Mouse (Mus musculus) ZHBTc4 (cell line): ENCODE measurements around the gene Kctd15.
A peak's percentile ranks its signal among the peaks of the same experiment; 100 is the strongest.

ENCODE experiments used
- DNase-seq: peaks from one replicate; pipeline ENCODE4 v3.0.0-alpha.2; 2011; ENCODE audit warnings: low read depth, low spot score

The Kctd15 gene

DNA sequence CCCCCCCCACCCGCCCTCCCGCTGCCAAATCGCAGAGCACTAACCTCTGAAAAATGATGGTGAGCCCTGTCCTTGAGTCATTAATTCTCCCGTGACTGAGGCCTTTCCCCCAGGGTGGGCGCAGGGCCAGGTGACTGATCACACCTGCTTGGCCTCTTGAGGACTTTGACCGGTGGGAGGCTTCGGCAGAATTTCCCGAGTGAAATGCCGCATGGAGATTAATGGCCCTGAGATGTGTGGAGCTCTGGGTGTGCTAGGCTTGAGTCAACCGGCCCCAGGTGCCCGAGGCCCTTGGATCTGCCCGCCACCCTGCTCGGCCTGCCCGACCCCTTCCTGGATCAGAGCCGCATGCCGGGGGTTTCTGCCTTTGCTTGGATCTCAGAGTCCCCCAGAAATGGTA, 11.3 kb upstream of the Kctd15 start:
- DNase-seq = no peak

DNA sequence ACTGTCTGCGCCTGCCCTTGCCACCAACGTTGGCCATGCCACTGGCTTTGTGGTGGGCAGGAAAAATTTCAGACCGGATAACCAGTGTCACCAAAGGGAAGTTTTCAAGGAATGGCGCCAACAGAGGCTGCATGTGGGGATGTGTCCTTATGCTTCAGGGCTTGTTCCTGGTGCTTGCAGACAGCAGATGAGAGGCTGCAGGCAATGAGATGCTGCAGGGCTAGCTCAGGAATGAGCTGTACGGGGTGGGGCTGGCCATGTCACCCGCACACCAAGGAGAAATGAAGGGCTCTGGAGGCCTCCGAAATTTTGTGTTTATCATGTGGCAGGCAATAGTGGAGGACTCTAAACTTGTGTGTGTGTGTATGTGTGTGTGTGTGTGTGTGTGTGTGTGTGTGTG, 6.6 kb upstream of the Kctd15 start:
- DNase-seq = peak; percentile 47

DNA sequence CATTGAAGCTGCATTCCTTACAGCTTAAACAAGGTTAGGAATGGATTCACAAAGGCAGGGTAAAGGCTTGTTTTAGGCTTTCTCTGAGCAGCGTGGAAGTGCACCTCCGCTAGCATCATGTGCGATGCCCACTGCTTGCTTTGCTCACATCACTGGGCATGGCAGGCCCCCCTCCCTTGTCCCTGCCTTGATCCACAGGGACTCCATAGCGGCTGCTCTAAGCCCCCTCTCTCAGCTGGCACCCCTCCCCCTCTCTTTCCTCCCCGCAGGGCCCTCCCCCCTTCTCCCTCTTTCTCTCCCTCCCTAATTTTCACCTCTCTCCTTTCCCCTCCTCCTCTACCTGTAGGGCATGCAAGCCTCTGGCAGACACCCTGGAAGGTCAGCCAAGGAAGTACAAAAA, 5.7 kb upstream of the Kctd15 start:
- DNase-seq = no peak

DNA sequence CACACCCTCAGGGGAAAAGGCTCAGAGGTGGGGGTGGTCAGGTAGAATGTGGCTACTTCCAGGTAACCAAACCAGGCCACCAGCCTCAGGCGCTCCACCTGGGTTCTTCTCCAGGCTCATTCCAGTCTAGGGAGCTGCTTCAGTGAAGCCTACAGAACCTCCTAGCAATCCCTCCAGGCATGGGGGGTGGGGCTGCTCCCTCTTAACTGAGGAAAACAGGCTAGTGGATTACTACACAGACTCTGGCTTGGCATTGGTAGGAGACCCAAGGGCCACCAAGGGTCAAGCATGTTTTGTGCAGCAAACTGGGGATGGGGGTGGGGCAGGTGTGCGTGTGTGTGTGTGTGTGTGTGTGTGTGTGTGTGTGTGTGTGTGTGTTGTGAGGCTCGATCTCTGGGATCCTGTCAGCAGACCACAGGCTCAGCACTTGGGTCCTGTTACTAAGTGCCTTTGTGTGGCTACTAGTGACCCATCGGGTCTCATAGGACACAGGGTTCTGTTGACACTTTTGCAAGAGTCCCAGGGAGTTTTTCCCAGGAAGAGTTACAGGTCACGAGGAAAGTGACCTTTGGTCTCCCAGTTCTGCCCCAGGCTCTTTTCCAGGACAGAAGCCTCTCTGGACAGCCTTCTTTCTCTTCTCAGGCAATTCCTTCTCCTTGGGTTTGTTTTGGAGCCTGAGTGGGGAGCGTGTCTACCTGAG, 3.0 kb upstream of the Kctd15 start:
- peak; percentile 63 for DNase-seq

DNA sequence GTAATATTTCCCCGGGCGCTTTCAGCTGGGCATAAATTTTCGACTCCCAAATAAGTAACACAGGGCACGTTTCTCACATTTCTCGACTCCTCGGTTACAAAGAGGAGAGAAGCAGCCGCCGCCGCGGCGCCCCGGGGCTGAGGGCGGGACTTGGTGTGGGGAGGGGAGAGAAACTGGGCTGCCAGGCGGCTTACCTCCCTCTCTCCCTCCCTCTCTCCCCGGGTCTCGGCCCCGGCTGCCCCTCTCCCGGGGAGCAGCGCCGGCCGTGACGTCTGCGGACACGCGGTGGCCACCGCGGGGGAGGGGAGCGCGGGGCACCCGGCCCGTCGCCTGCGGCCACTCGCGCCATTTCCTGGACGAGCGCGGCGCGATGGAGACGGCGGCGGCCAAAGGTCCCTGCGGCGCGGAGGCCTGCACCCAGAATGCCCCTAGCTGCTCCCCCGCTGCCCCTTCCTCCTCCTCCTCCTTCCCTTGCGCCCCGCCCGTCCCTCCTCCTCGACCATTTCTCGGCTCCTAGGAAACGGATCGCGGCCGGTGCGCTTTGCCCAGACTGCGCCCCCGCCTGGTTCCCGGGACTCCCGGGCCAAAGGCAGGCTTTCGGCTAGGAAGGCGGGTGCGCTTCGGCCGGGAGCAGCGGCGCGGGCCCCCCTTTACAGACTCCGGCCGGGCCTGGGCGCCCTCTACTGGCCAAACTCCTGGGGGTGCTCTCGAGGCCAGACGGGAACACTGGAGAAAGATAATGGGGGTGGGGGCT, 1.3 kb downstream of the Kctd15 start:
- peak; percentile 91 for DNase-seq

DNA sequence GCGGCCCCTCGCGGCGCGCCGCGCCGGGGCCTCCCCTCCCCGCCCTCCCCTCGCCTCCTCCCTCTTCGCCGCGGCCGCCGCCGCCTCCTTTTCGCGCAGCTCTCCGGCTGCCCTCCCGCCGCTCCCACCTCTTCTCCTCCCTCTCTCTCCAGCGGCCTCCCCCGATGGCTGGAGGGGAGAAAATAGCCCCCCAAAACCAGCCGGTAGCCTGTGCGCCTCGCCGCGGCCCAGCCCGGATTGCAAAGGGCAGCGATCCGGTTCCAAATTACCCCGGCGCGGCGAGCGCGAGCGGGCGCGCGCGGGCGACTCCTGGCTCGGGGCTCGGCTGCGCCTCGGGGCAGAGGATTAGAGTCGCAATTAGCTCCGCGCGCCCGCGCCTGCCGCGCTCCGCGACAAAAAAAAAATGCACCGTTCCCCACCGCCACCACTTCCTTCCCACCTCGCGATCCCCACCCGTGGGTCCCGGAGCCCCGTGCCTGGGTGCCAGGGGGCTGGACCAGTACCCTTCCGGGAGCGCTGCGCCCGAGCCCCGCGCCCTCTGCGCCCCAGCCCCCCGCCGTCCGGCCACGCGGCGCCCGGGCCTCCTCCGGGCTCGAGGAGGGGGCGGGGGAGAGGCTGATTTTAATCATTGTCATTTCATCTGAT, 2.0 kb downstream of the Kctd15 start:
- peak; percentile 83 for DNase-seq

DNA sequence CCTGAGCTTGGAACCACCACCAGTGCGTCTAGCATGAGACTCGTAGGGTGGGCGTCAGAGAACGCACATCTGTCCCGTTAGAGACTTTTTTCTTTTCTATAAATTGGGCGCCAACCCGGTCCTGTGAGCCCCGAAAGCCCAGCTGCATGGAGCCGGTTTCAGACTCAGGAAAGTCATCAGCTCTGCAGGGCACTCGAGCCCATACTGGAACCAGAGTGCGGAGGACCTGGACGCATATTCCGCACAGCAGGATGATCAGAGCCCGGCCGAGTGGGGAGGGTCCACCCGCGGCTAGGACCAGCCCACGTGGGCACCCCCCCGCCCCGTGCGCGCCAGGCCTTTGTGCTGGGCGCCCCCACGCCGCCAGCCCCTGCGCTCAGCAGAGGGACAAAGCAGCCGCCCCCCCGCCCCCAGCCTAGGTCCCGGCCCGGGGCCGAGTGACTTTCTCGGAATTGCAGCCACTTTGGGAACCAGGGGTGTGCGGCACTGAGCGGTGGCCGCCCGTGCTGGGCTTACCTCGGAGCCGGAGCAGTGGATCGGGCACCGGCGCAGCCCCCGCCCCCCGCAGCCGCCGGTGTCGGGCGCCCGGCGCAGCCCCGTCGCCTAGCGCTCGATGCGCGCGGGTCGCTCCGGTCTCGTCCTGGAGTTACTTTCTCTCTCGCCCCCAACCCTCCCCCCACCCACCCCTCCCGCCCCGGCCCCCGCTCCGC, 2.6 kb downstream of the Kctd15 start:
- peak; percentile 55 for DNase-seq

DNA sequence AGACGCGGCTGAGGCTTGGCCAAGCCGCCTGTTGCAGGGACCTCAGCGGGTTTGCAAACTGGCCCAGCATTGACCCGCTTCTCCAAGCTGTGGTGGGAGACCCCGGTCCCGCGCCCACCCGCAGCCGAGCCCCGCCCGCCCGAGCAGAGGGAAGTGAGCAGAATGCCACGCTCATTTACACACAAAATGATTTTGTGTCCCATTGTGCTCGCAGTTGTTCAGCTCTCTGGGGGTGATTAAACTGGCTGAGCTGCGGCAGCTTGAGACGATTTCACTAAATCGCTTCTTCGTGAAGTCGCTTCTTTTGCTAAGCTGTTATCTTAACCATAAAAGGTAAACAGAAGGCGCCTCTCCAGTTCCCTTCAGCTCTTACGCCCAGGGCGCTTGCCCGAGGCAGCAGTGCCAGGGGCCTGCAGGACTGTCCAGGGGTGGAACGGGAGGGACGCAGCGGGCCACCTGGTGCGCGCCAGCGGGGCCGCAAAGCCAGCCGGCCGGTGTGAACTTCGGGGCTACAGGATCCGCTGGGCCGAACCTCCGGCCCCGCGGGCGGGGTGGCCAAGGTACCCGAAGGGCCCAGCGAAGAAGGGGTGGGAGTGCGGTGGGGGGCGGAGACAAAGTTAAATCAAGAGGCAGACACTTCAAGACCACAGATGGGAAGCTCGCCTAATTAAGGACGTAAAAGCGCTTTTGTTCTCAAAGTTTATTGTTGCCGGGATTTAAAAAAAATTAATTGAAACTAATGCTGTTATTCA, 3.6 kb downstream of the Kctd15 start:
- peak; percentile 43 for DNase-seq

DNA sequence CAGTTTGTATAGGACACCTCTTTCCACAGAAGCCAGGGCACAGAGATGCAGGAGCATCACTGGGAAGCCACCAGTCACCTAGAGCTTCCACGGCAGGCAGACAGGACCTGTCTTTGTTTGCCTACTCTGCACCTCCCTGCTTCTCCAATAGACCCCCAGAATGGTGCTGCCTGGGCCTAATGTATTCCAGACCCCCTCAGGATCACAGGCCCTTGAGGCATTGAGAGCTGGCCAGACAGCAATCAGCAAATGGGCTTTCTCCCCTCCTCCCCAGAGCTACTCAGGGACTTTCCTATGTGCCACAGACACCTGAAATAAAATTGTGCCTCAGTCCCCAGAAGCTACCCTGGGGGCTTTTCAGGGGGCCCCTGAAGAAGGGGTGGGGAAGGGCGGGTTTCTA, 5.2 kb downstream of the Kctd15 start:
- DNase-seq = no peak

DNA sequence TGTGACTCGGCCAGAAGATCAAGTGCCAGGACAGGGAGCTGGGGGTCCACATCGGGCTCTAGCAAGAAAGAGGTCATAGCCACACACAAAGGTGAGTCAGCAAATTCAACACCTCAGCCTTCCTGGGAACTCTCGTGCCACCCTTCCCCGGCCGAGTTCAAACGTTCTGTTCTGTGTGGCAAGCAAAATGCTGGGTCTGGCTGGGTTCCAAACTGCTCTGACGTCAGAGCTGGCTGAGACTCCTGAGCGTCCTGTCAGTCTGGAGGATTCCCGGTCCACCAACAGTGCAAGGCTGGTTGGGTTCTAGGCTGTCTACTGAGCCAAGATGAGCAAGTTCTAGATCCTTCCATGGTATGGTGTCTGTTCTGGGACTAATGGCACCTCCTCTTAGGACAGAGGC, 9.5 kb downstream of the Kctd15 start:
- no peak for DNase-seq

DNA sequence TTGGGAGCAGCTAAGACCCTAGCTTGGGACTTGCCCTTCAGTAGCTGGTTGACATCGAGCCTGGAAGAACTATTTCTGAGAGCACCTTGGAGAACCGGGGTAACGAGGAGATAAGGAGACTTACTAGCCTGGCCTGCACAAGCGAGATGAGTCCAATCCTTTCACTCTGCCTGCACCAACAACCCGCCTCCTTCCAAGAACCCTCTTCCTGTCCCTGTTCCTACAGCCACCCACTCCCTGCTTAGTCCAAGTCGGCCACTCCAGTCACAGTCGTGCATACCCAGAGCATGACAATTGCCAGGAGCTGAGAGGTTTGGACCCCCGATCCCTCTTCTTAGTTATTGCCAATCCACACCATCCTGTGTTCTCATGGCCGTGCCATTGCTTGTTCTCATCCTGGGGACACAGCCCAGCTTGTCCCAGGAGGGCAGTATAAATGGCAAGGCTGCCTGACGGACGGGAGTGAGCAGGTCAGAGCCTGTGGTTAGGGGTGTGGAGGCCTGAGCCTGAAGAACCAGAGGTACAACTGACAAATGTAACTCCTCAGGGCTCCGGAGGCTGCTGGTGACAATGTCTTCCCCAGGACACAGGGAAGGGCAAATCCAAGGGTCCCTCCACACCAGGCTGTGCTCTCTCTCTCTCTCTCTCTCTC, 10.3 kb downstream of the Kctd15 start:
- no peak for DNase-seq

DNA sequence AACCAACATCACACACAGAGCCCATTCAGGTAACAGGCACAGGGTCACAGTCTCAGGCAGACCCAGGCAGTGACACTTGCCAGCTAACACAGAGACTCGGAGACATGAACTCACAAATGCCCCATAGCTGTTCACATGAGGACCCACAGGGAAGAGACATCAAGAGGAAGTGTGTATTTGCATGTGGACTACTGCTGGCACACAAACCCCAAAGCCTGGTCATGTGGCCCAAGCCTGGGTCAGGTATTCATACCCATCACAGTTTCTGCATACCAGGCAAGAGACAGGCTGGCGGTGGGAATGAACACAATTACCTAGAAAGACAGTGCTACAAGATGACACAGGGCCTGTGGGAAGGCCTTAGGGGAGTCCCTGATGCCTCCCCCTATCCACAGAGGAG, 10.9 kb downstream of the Kctd15 start:
- DNase-seq = no peak

DNA sequence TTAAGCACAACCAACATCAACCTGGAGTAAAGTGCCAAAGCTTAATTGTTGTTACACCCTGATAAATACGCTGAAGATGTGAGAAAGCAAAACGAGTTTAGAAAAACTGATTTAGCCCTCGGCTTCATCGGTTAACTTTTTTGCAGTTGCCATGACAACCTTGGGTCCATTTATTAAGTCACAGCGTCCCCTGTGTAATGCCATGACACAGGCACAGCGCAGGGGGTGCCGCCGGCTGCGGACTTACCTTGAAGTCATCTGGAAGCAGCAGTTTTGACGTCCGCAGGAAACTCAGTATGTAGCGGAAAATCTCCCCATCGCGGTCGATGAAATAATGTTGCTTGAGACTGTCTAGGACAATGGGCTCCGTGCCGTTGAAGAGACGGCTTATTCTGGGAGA, 11.9 kb downstream of the Kctd15 start:
- no peak for DNase-seq

DNA sequence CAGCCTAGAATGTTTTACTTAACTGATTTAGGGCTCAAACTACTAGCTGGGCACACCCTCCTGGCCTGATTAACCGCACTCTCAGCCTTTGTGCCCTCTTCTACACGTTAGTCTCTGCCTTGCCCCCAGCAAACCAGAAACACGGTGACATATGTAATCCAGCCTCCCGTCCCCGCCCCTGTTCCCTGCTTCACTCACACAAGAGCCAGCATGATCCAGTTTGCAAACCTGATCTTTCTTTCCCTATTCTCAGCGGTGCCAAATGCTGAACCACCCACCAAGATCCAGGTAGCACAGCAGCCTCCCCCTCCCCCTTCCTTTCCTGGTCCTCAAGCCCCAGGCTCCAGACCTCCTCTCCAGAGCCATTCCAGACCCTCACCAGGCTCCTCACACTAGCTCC, 13.2 kb downstream of the Kctd15 start:
- DNase-seq = peak; percentile 76

DNA sequence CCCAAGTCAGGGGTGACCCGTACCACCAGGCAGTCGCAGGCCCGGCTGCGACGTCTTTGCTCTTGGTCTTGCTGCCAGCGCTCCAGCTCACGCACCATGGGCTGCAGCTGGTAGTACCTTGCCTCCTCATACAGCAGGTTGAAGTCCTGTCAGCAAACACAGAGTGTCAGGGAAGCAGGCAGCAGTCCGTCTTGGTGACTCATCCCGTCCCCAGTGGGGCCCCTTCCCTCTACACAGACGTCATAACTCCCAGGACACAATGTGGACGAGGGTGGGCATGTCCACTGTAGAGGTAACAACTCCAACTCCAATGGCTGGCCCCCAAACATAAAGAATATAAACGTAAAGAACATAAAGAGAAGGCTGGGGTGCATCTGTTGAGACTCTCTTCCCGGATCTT, 14.6 kb downstream of the Kctd15 start:
- no peak for DNase-seq

DNA sequence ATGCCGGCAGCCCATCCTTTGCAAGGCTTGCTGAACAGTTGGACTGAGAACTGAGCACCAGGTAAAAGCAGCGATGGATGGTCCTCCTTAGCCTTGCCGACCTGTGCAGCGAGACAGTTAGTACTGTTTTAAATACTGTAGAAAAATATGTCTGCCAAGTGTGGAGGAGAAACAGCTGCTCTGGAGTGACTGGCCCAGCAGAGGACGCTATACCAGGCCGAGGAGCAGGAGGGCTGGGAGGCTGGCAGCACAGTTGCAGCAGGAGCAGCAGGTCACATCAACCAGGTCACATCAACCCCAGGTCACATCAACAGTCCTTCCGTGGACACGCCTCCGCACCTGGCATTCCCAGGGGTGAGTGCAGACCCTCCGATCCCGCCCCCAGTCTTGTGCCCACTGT, 16.7 kb downstream of the Kctd15 start:
- peak; percentile 38 for DNase-seq

DNA sequence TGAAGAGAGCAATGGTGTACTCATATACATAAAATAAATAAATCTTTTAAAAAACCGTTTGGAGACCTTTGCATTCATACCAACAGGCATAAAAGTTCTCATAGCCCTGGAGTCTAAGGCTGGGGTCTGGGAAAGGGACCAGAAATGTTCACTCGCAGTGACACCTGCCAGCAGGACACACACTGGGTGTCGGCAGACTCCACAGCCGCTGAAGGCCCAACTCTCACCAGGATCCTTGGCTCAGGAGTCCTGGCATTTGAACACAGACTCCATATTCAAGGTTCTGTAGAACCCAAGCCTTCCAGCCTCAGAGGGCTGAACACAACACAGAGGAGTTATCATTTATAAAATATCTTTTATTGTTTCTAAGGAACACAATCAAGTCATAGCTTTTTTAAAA, 19.9 kb downstream of the Kctd15 start:
- no peak for DNase-seq

DNA sequence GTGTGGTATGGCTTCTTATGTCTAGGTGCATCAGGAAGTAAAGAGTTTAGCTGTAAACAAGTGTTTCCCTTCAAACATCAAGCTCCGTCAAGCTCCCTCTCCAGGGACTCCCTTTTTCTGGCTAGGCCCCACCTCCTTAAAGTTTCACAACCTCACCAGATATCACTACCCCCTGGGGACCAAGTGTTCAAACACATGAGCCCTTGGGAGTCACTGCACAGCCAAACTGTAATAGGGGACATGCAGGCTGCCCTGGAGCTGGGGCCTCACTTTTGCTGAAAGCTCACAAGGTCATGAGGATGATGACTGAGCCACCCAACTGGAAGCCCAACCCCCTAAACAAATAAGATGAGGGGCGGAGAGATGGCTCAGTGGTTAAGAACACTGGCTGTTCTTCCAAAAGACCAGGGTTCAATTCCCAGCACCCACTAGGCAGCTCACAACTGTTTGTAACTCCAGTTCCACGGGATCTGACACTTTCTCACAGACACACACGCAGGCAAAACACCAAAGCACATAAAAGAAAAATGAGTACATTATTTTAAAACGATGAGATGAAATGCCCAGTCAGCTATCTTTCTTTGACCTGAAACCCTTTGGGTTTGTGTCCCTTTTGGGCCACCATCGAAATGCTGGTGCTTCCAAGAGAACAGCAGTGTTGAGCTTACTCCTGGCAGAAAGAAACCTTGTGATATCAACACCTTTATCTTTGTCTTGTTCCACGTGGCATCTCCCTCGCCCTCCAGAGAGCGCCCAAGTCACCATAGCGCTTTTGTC, 23.4 kb downstream of the Kctd15 start:
- no peak for DNase-seq

DNA sequence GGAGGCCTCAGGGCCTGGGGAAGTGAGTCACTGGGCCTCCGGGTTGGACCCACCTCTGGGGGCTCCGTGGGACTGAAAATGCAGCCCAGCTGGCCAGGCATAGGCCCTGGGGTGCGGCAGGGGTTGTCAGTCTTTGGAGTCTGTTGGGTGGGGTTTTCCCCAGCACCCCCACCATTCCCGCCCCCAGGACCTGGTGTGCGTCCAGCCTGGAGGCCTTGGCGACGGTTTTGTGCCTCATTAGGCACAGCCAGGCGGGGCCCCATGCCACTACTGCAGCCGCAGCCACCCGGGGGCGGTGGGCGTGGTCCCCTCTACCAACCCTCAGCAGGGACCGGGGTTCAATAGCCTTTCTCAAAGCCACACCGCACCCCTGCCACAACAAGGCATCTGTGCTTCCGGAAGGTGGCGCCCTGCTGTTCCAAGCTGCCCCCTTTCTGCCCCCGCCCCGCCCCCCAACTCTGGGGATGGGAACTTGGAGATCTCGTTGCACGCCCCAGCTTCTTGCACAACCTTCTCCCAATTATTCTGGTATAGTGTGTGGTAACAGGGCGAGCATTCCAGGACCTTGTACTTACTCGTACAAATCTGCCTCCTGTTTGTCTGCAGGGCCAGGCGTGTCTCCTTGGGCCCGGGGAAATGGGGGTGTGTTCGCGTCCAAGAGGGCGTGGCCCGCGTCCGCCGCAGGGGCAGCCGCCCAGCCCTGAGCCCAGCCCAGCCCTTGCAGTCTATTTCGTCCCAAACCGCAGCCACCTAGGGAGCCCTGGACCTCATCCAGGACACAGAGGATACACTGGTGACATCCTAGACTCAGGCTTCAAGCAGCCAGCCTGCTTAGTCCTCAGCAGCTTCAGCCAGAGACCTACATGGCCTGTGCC, 26.1 kb downstream of the Kctd15 start:
- peak; percentile 73 for DNase-seq
